Mouse (Mus musculus): Measurements from ENCODE around the gene Paip2b.
"Not testable (repeated sequence)": the region's sequence is repeated elsewhere in the genome, so short reads cannot be mapped to it uniquely, and the experiment has no call there.

Gene Paip2b

GRCm38 (mm10) chr6:83802033-83802432 lies 29.5 kb downstream of the Paip2b start:
- 0 out of 2 replicates have a peak, but pooled peaks have one; percentile 43 for ATAC-seq (ENCODE audit: low TSS enrichment)

GRCm38 (mm10) chr6:83796686-83797085 lies 34.9 kb downstream of the Paip2b start:
- ATAC-seq (ENCODE audit: low TSS enrichment) = no peak

GRCm38 (mm10) chr6:83795492-83795900 lies 36.0 kb downstream of the Paip2b start:
- ATAC-seq (ENCODE audit: low TSS enrichment) = peak; percentile 11; the same call in 1 of the 2 replicates

- ATAC-seq (ENCODE audit: low TSS enrichment) = peak; percentile 84
Measured at GRCm38 (mm10) chr6:83794760-83795296, 36.7 kb downstream of the Paip2b start, which contains the start of gene Nagk. Nagk (plus strand) TSS chr6:83794982.

- ATAC-seq (ENCODE audit: low TSS enrichment) = no peak
Measured at GRCm38 (mm10) chr6:83791251-83791890, 40.2 kb downstream of the Paip2b start.

- not testable (repeated sequence) for ATAC-seq (ENCODE audit: low TSS enrichment)
Measured at GRCm38 (mm10) chr6:83790533-83790932, 41.0 kb downstream of the Paip2b start.

GRCm38 (mm10) chr6:83788554-83788953 lies 43.0 kb downstream of the Paip2b start:
- ATAC-seq (ENCODE audit: low TSS enrichment) = no peak

GRCm38 (mm10) chr6:83786426-83786825 lies 45.1 kb downstream of the Paip2b start:
- no peak for ATAC-seq (ENCODE audit: low TSS enrichment)

- no peak for ATAC-seq (ENCODE audit: low TSS enrichment)
Measured at GRCm38 (mm10) chr6:83779026-83779425, 52.5 kb downstream of the Paip2b start.

- 0 out of 2 replicates have a peak, but pooled peaks have one; percentile 24 for ATAC-seq (ENCODE audit: low TSS enrichment)
Measured at GRCm38 (mm10) chr6:83778306-83778705, 53.2 kb downstream of the Paip2b start.

GRCm38 (mm10) chr6:83775638-83776293 lies 55.8 kb downstream of the Paip2b start, which contains the start of gene Tex261:
Tex261 (minus strand) TSS chr6:83775813.
- peak; percentile 89 for ATAC-seq (ENCODE audit: low TSS enrichment)

- ATAC-seq (ENCODE audit: low TSS enrichment) = peak; percentile 15
Measured at GRCm38 (mm10) chr6:83774781-83775563, 56.6 kb downstream of the Paip2b start.

- no peak for ATAC-seq (ENCODE audit: low TSS enrichment)
Measured at GRCm38 (mm10) chr6:83774126-83774525, 57.4 kb downstream of the Paip2b start.

GRCm38 (mm10) chr6:83768485-83768884 lies 63.1 kb downstream of the Paip2b start:
- no peak for ATAC-seq (ENCODE audit: low TSS enrichment)

- ATAC-seq (ENCODE audit: low TSS enrichment) = no peak
Measured at GRCm38 (mm10) chr6:83766982-83767381, 64.6 kb downstream of the Paip2b start.

GRCm38 (mm10) chr6:83762880-83763431 lies 68.6 kb downstream of the Paip2b start:
- no peak for ATAC-seq (ENCODE audit: low TSS enrichment)

- ATAC-seq (ENCODE audit: low TSS enrichment) = no peak
Measured at GRCm38 (mm10) chr6:83762344-83762743, 69.2 kb downstream of the Paip2b start, which contains the start of gene Ankrd53. Ankrd53 (plus strand) TSS chr6:83762644.

GRCm38 (mm10) chr6:83756051-83756450 lies 75.5 kb downstream of the Paip2b start:
- no peak for ATAC-seq (ENCODE audit: low TSS enrichment)
